Mouse (Mus musculus): ENCODE results near the gene Faim2.

- TF ChIP-seq CTCF (IDR thresholded peaks at IDR 0.05; ENCODE audit: extremely low read depth, insufficient read depth, low read length) (no peak), POLR2A (IDR thresholded peaks at IDR 0.05; ENCODE audit: extremely low read depth, insufficient read depth, low read length) (no peak)
Observed at GRCm38 (mm10) chr15:99498356-99498755, 29.6 kb downstream of the Faim2 start.
